Mouse (Mus musculus) embryo, embryonic 11.5 days (tissue): ENCODE measurements around the gene Ntrk2.
"Not testable (repeated sequence)": the region's sequence is repeated elsewhere in the genome, so short reads cannot be mapped to it uniquely, and the experiment has no call there.

Experiments
- DNase-seq: peaks from one replicate; pipeline ENCODE4 v3.0.0-alpha.2; 2012; ENCODE audit warnings: low read depth, low spot score

Gene Ntrk2

GRCm38 (mm10) chr13:59040156-59040915 is 234.0 kb downstream of the Ntrk2 start:
- DNase-seq = no peak

GRCm38 (mm10) chr13:59041013-59041764 is 234.8 kb downstream of the Ntrk2 start:
- DNase-seq = no peak

GRCm38 (mm10) chr13:59052188-59052587 is 245.8 kb downstream of the Ntrk2 start:
- DNase-seq = no peak

GRCm38 (mm10) chr13:59054331-59054730 is 248.0 kb downstream of the Ntrk2 start:
- not testable (repeated sequence) for DNase-seq

GRCm38 (mm10) chr13:59056859-59057258 is 250.5 kb downstream of the Ntrk2 start:
- DNase-seq = no peak

- no peak for DNase-seq
These were observed 251.5 kb downstream of the Ntrk2 start for GRCm38 (mm10) chr13:59057886-59058285.

GRCm38 (mm10) chr13:59059118-59059517 is 252.7 kb downstream of the Ntrk2 start:
- no peak for DNase-seq

GRCm38 (mm10) chr13:59065677-59066076 is 259.3 kb downstream of the Ntrk2 start:
- no peak for DNase-seq

- peak; percentile 57 for DNase-seq
These were observed 267.4 kb downstream of the Ntrk2 start for GRCm38 (mm10) chr13:59073635-59074256.

GRCm38 (mm10) chr13:59076489-59076888 is 270.1 kb downstream of the Ntrk2 start:
- no peak for DNase-seq

- DNase-seq = no peak
These were observed 273.5 kb downstream of the Ntrk2 start for GRCm38 (mm10) chr13:59079761-59080461.

GRCm38 (mm10) chr13:59080468-59080867 is 274.1 kb downstream of the Ntrk2 start:
- no peak for DNase-seq

GRCm38 (mm10) chr13:59089016-59089415 is 282.6 kb downstream of the Ntrk2 start:
- DNase-seq = no peak

- no peak for DNase-seq
These were observed 285.0 kb downstream of the Ntrk2 start for GRCm38 (mm10) chr13:59091138-59091971.

- no peak for DNase-seq
These were observed 285.9 kb downstream of the Ntrk2 start for GRCm38 (mm10) chr13:59092045-59092857.

- DNase-seq = peak; percentile 57
These were observed 286.4 kb downstream of the Ntrk2 start for GRCm38 (mm10) chr13:59092858-59093154.

GRCm38 (mm10) chr13:59094722-59095121 is 288.4 kb downstream of the Ntrk2 start:
- no peak for DNase-seq

GRCm38 (mm10) chr13:59095811-59096391 is 289.5 kb downstream of the Ntrk2 start:
- no peak for DNase-seq

- DNase-seq = no peak
These were observed 293.7 kb downstream of the Ntrk2 start for GRCm38 (mm10) chr13:59100086-59100485.

GRCm38 (mm10) chr13:59107791-59108190 is 301.4 kb downstream of the Ntrk2 start:
- DNase-seq = not testable (repeated sequence)
